In genomic region chr14:31125106-31126075, GRCm38 (mm10) we compare ENCODE assay signal across 9 mouse cellular contexts. TPM values are rescaled to one million over a fixed set of nuclear protein-coding genes. Genes with fewer than 3 reads are reported as not detected.
DNase-seq lines count a peak whose midpoint lies in the region; ATAC-seq and TF ChIP-seq lines count a peak whose summit lies in the region.
"Had no signal": no experiment of that assay in that cellular context is flagged by ENCODE, and none has a peak within 500 bp of the region (broad histone marks: within the 10 kb centered on the region; RNA-seq: fewer than 3 reads in every experiment).

No protein-coding gene starts in this region.

- 44% methylated on average over 9 of the region's 9 CpGs for WGBS in lung, embryonic 14.5 days
- 69% methylated on average over 9 of the region's 9 CpGs for WGBS in forebrain, postnatal 0 days
- WGBS in liver, postnatal 0 days (ENCODE audit: insufficient replicate concordance), result 66% methylated on average over 9 of the region's 9 CpGs

- ATAC-seq in lung, embryonic 14.5 days (ENCODE audit: insufficient read depth), result no peak
- no peak for ATAC-seq in forebrain, postnatal 0 days
- ATAC-seq in liver, postnatal 0 days, result no peak

- H3K9ac ChIP-seq in lung, embryonic 14.5 days, result 0 out of 2 replicates have a peak overlapping the region, but pooled peaks have one; percentile 0
- H3K9ac ChIP-seq in forebrain, postnatal 0 days, result no peak overlapping the region
- H3K9ac ChIP-seq in liver, postnatal 0 days (replicated peaks), result peak overlapping the region; percentile 6; the same call in 1 of the 2 replicates

- no peak for TF ChIP-seq CTCF in lung, embryonic 14.5 days (IDR thresholded peaks at IDR 0.05; ENCODE audit: low read depth)
- no peak for TF ChIP-seq CTCF in bone marrow macrophage, adult 2 months (IDR thresholded peaks at IDR 0.05; ENCODE audit: low read depth, low read length)
- no peak for TF ChIP-seq CTCF in forebrain, postnatal 0 days (IDR thresholded peaks at IDR 0.05; ENCODE audit: low read depth)
- no peak for TF ChIP-seq CTCF in liver, postnatal 0 days (IDR thresholded peaks at IDR 0.05; ENCODE audit: low read depth)

- peak overlapping the region; percentile 1; the same call in 1 of the 2 replicates for H3K4me2 ChIP-seq in lung, embryonic 14.5 days
- no peak overlapping the region for H3K4me2 ChIP-seq in forebrain, postnatal 0 days (ENCODE audit: low read depth)
- H3K4me2 ChIP-seq in liver, postnatal 0 days (ENCODE audit: low read depth, low read length), result no peak overlapping the region; the same call in 1 of the 2 replicates

- no peak for DNase-seq in lung, embryonic 14.5 days
- no peak for DNase-seq in lung, postnatal 4 days
- DNase-seq in forebrain, postnatal 0 days, result no peak
- peak; percentile 21 for DNase-seq in liver, postnatal 0 days
- no peak for DNase-seq in urinary bladder, postnatal 14 days (ENCODE audit: low spot score)
- DNase-seq in left cerebral cortex, postnatal 36 days (ENCODE audit: low spot score in 2 of 2), result no peak
- no peak for DNase-seq in kidney, postnatal 10 days
- DNase-seq: adrenal gland, postnatal 25 days had no signal

- H3K27me3 ChIP-seq in lung, embryonic 14.5 days (ENCODE audit: insufficient read depth, low read length), result no peaks in the 10 kb centered on the region
- no peaks in the 10 kb centered on the region for H3K27me3 ChIP-seq in forebrain, postnatal 0 days (ENCODE audit: insufficient read depth, low read length)
- H3K27me3 ChIP-seq in liver, postnatal 0 days (ENCODE audit: insufficient read depth, low read length), result no peaks in the 10 kb centered on the region

- H3K4me1 ChIP-seq in lung, embryonic 14.5 days (ENCODE audit: insufficient read depth), result peaks cover 12% of the 10 kb centered on the region
- H3K4me1 ChIP-seq in bone marrow macrophage, adult 2 months (ENCODE audit: control insufficient read depth, insufficient read depth, low read length), result peaks cover 23% of the 10 kb centered on the region
- H3K4me1 ChIP-seq in forebrain, postnatal 0 days (ENCODE audit: insufficient read depth), result peaks cover 8% of the 10 kb centered on the region; the same call in 1 of the 2 replicates
- H3K4me1 ChIP-seq in liver, postnatal 0 days (ENCODE audit: insufficient read depth), result peaks cover 36% of the 10 kb centered on the region

- TF ChIP-seq POLR2A in bone marrow macrophage, adult 2 months (IDR thresholded peaks at IDR 0.05; ENCODE audit: borderline replicate concordance, low read depth, low read length), result no peak

- peak overlapping the region; percentile 22; the same call in 1 of the 2 replicates for H3K27ac ChIP-seq in lung, embryonic 14.5 days (ENCODE audit: low read depth)
- 0 out of 2 replicates have a peak overlapping the region, but pooled peaks have one; percentile 2 for H3K27ac ChIP-seq in bone marrow macrophage, adult 2 months (ENCODE audit: insufficient read depth, low read depth, low read length)
- H3K27ac ChIP-seq in forebrain, postnatal 0 days (ENCODE audit: low read depth, low read length), result 0 out of 2 replicates have a peak overlapping the region, but pooled peaks have one; percentile 9
- peak overlapping the region; percentile 64 for H3K27ac ChIP-seq in liver, postnatal 0 days (ENCODE audit: low read depth)

- no peak for TF ChIP-seq EP300 in liver, postnatal 0 days (IDR thresholded peaks at IDR 0.05; ENCODE audit: low read depth)

- no peak overlapping the region for H3K4me3 ChIP-seq in lung, embryonic 14.5 days (ENCODE audit: low read depth, low read length)
- no peak overlapping the region for H3K4me3 ChIP-seq in bone marrow macrophage, adult 2 months (ENCODE audit: insufficient read depth, low read length)
- H3K4me3 ChIP-seq in forebrain, postnatal 0 days (ENCODE audit: low read depth, low read length), result no peak overlapping the region
- H3K4me3 ChIP-seq in liver, postnatal 0 days (ENCODE audit: low read depth, low read length), result no peak overlapping the region

- H3K36me3 ChIP-seq in lung, embryonic 14.5 days (ENCODE audit: insufficient read depth), result peaks cover 34% of the 10 kb centered on the region
- peaks cover 13% of the 10 kb centered on the region for H3K36me3 ChIP-seq in forebrain, postnatal 0 days (ENCODE audit: insufficient read depth)
- H3K36me3 ChIP-seq in liver, postnatal 0 days (replicated peaks; ENCODE audit: insufficient read depth, low read length), result peaks cover 15% of the 10 kb centered on the region

- no peaks in the 10 kb centered on the region for H3K9me3 ChIP-seq in lung, embryonic 14.5 days (ENCODE audit: low read depth, low read length)
- no peaks in the 10 kb centered on the region for H3K9me3 ChIP-seq in forebrain, postnatal 0 days (ENCODE audit: low read length)
- H3K9me3 ChIP-seq in liver, postnatal 0 days (ENCODE audit: low read length), result no peaks in the 10 kb centered on the region

- intact Hi-C loops in left cerebral cortex, postnatal 36 days (cut with DNase I), result no loop called here

RNA-seq across cellular contexts. Expression of gene Smim4, which starts 3.4 kb away (rescaled TPM):
- polyA plus RNA-seq in lung, embryonic 14.5 days (2014; fragmentation: Nextera tagmentation; extraction: Ambion mirVana), result 60.9 and 74.3 TPM in 2 replicates
- polyA plus RNA-seq in bone marrow macrophage, adult 2 months (2012; ENCODE audit: insufficient read depth, insufficient read length, missing spikeins), result 90.6 and 95.8 TPM in 2 replicates
- total RNA-seq in forebrain, postnatal 0 days (2014; rRNA removed), result 9.9 and 16.6 TPM in 2 replicates
- polyA plus RNA-seq in forebrain, postnatal 0 days (2015; fragmentation: Nextera tagmentation; extraction: Ambion mirVana), result 49.1 and 82.7 TPM in 2 replicates
- 76.1 and 79.2 TPM in 2 replicates for polyA plus RNA-seq in liver, postnatal 0 days (2015; fragmentation: Nextera tagmentation; extraction: Ambion mirVana)
- 10 to 100 TPM; 24.6 to 32.9 TPM for total RNA-seq in left cerebral cortex, postnatal 36 days (2021)

RNA-seq across cellular contexts. Expression of gene Nt5dc2, which starts 5.5 kb away (rescaled TPM):
- polyA plus RNA-seq in lung, embryonic 14.5 days (2014; fragmentation: Nextera tagmentation; extraction: Ambion mirVana), result 476 and 510 TPM in 2 replicates
- 135 and 136 TPM in 2 replicates for polyA plus RNA-seq in bone marrow macrophage, adult 2 months (2012; ENCODE audit: insufficient read depth, insufficient read length, missing spikeins)
- total RNA-seq in forebrain, postnatal 0 days (2014; rRNA removed), result 65.8 and 80.3 TPM in 2 replicates
- 104 and 107 TPM in 2 replicates for polyA plus RNA-seq in forebrain, postnatal 0 days (2015; fragmentation: Nextera tagmentation; extraction: Ambion mirVana)
- 45.3 and 48.5 TPM in 2 replicates for polyA plus RNA-seq in liver, postnatal 0 days (2015; fragmentation: Nextera tagmentation; extraction: Ambion mirVana)
- total RNA-seq in left cerebral cortex, postnatal 36 days (2021), result 1 to 10 TPM; 2.8 to 4.6 TPM

RNA-seq across cellular contexts. Expression of gene Stab1, which starts 43.0 kb away (rescaled TPM):
- 64.4 and 71.3 TPM in 2 replicates for polyA plus RNA-seq in lung, embryonic 14.5 days (2014; fragmentation: Nextera tagmentation; extraction: Ambion mirVana)
- polyA plus RNA-seq in bone marrow macrophage, adult 2 months (2012; ENCODE audit: insufficient read depth, insufficient read length, missing spikeins), result 1,445 and 1,606 TPM in 2 replicates
- total RNA-seq in forebrain, postnatal 0 days (2014; rRNA removed), result 21.9 and 23.3 TPM in 2 replicates
- 7.7 and 11.4 TPM in 2 replicates for polyA plus RNA-seq in forebrain, postnatal 0 days (2015; fragmentation: Nextera tagmentation; extraction: Ambion mirVana)
- 34.7 and 42.5 TPM in 2 replicates for polyA plus RNA-seq in liver, postnatal 0 days (2015; fragmentation: Nextera tagmentation; extraction: Ambion mirVana)
- 10 to 100 TPM; 22.5 to 23.5 TPM for total RNA-seq in left cerebral cortex, postnatal 36 days (2021)

Comparison
In these comparisons a context has a peak if more than half of its experiments do, and no peak if none do; other contexts are left out.
1. H3K27ac ChIP-seq: peak in every context shown above with its lines; median percentile 64 in liver, postnatal 0 days; 22 in lung, embryonic 14.5 days; 9 in forebrain, postnatal 0 days; 2 in bone marrow macrophage, adult 2 months.
2. RNA of gene Stab1, which starts 43.0 kb away (polyA plus RNA-seq): 1,445 to 1,606 TPM in bone marrow macrophage, adult 2 months; 64.4 to 71.3 TPM in lung, embryonic 14.5 days, 34.7 to 42.5 TPM in liver, postnatal 0 days and 7.7 to 11.4 TPM in forebrain, postnatal 0 days; every median in the first group is over 10 times any median in the second.